Mouse (Mus musculus): ENCODE measurements at regions not wholly inside any gene's neighbourhood (a gene's known extent, or its start where the extent isn't known, plus 50 kb on each side); places are given as distances from the start of the nearest gene placed in this dataset.

DNA sequence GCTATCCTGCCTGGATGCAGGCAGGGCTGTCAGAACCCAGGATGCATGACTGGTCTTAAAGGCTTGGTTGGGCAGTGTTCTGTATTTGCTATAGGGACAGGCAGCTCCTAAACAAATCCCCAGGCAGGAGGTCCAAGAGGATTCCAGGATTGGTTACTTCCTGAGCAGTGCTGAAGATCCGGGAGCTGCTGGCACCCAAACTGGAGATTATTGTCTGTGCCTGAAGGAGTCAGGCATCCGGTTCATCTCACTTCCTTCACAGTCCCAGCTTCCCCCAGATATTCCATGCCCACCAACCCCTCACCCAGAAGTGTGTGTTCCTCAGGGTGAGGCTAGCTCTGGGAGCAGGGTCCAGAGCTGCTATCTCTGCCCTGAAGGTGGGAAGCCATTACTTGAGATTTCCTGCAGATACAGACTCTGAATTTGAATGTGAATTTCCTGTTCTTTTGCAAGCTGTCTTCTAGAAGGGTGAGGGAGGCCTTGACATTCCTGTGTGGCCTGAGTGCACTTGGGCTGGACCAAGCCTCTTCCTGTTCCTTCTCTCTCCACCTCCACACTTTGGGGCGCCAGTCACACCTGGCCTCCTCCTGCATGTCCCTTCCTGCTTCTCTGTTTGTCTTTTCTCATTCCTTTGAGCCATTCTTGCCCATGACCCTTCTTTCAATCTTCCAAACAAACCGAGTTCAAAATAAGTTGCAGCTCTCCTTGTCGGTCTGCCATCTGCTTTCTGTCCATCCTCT, 80.3 kb upstream of the Atp1b1 start:
- TF ChIP-seq POLR2A (IDR thresholded peaks at IDR 0.05; ENCODE audit: control insufficient read depth, low read depth, low read length) (no peak), CTCF (IDR thresholded peaks at IDR 0.05; ENCODE audit: control insufficient read depth, insufficient read depth, insufficient replicate concordance, low read depth, low read length) (no peak)

Data from testis, adult 2 months (tissue).